Mouse (Mus musculus): ENCODE measurements around the gene Gsg1l2. TPM values are rescaled to one million over a fixed set of nuclear protein-coding genes. Genes with fewer than 3 reads are reported as not detected.

Gsg1l2 gene
- polyA plus RNA-seq (2014; fragmentation: Nextera tagmentation; extraction: Ambion mirVana) = not detected in 2 replicates

- Histone ChIP-seq H3K4me3 (replicated peaks; ENCODE audit: low read depth, low read length) (no peak within 1 kb of the TSS), H3K4me1 (ENCODE audit: control insufficient read depth, insufficient read depth, low read length) (no peaks in the 10 kb centered on the region), H3K36me3 (ENCODE audit: control insufficient read depth, insufficient read depth, low read length) (no peaks in the 10 kb centered on the region), H3K9me3 (ENCODE audit: control insufficient read depth, low read length) (no peaks in the 10 kb centered on the region), H3K9ac (replicated peaks; ENCODE audit: low read length) (no peak within 1 kb of the TSS), H3K27ac (replicated peaks; ENCODE audit: low read depth, low read length) (no peak within 1 kb of the TSS), H3K4me2 (ENCODE audit: low read length) (no peak within 1 kb of the TSS), H3K27me3 (ENCODE audit: control insufficient read depth, insufficient read depth, low read length) (no peaks in the 10 kb centered on the region)
- 83% methylated on average over 12 of the region's 12 CpGs for WGBS
- DNase-seq (no peak), ATAC-seq (ENCODE audit: low FRiP score, low TSS enrichment) (no peak)
Observed at GRCm38 (mm10) chr11:67774379-67774778, at the start of gene Gsg1l2. Gsg1l2 (plus strand) TSS chr11:67774608.

GRCm38 (mm10) chr11:67727095-67727494, 47.3 kb upstream of the Gsg1l2 start:
- ATAC-seq (ENCODE audit: low FRiP score, low TSS enrichment) = no peak
- Histone ChIP-seq H3K9me3 (ENCODE audit: control insufficient read depth, low read length) (no peaks in the 10 kb centered on the region), H3K4me1 (ENCODE audit: control insufficient read depth, insufficient read depth, low read length) (no peaks in the 10 kb centered on the region), H3K9ac (replicated peaks; ENCODE audit: low read length) (no peak overlapping the region), H3K36me3 (ENCODE audit: control insufficient read depth, insufficient read depth, low read length) (no peaks in the 10 kb centered on the region), H3K27ac (replicated peaks; ENCODE audit: low read depth, low read length) (no peak overlapping the region), H3K27me3 (ENCODE audit: control insufficient read depth, insufficient read depth, low read length) (no peaks in the 10 kb centered on the region), H3K4me2 (ENCODE audit: low read length) (no peak overlapping the region), H3K4me3 (replicated peaks; ENCODE audit: low read depth, low read length) (no peak overlapping the region)
- WGBS = 84% methylated on average over 6 of the region's 6 CpGs
- no peak for DNase-seq

GRCm38 (mm10) chr11:67728726-67729125, 45.7 kb upstream of the Gsg1l2 start:
- Histone ChIP-seq H3K36me3 (ENCODE audit: control insufficient read depth, insufficient read depth, low read length) (no peaks in the 10 kb centered on the region), H3K4me3 (replicated peaks; ENCODE audit: low read depth, low read length) (no peak overlapping the region), H3K9me3 (ENCODE audit: control insufficient read depth, low read length) (no peaks in the 10 kb centered on the region), H3K4me2 (ENCODE audit: low read length) (no peak overlapping the region), H3K27ac (replicated peaks; ENCODE audit: low read depth, low read length) (no peak overlapping the region), H3K9ac (replicated peaks; ENCODE audit: low read length) (no peak overlapping the region), H3K4me1 (ENCODE audit: control insufficient read depth, insufficient read depth, low read length) (no peaks in the 10 kb centered on the region), H3K27me3 (ENCODE audit: control insufficient read depth, insufficient read depth, low read length) (no peaks in the 10 kb centered on the region)
- no peak for DNase-seq
- ATAC-seq (ENCODE audit: low FRiP score, low TSS enrichment) = no peak

GRCm38 (mm10) chr11:67731056-67731455, 43.4 kb upstream of the Gsg1l2 start:
- WGBS = 93% methylated on average over 2 of the region's 2 CpGs

GRCm38 (mm10) chr11:67733726-67734125, 40.7 kb upstream of the Gsg1l2 start:
- DNase-seq (no peak), ATAC-seq (ENCODE audit: low FRiP score, low TSS enrichment) (no peak)
- no peaks in the 10 kb centered on the region for H3K9me3 ChIP-seq (ENCODE audit: control insufficient read depth, low read length)
- H3K27ac ChIP-seq (replicated peaks; ENCODE audit: low read depth, low read length) = no peak overlapping the region
- H3K4me1 ChIP-seq (ENCODE audit: control insufficient read depth, insufficient read depth, low read length) = no peaks in the 10 kb centered on the region
- no peak overlapping the region for H3K9ac ChIP-seq (replicated peaks; ENCODE audit: low read length)
- WGBS = 84% methylated on average over 1 of the region's 1 CpGs
- no peak overlapping the region for H3K4me2 ChIP-seq (ENCODE audit: low read length)
- H3K27me3 ChIP-seq (ENCODE audit: control insufficient read depth, insufficient read depth, low read length) = no peaks in the 10 kb centered on the region
- H3K36me3 ChIP-seq (ENCODE audit: control insufficient read depth, insufficient read depth, low read length) = no peaks in the 10 kb centered on the region
- H3K4me3 ChIP-seq (replicated peaks; ENCODE audit: low read depth, low read length) = no peak overlapping the region

More at GRCm38 (mm10) chr11:67731056-67731455, 43.4 kb upstream of the Gsg1l2 start:
- no peaks in the 10 kb centered on the region for H3K36me3 ChIP-seq (ENCODE audit: control insufficient read depth, insufficient read depth, low read length)
- H3K4me3 ChIP-seq (replicated peaks; ENCODE audit: low read depth, low read length) = no peak overlapping the region
- H3K27me3 ChIP-seq (ENCODE audit: control insufficient read depth, insufficient read depth, low read length) = no peaks in the 10 kb centered on the region
- ATAC-seq (ENCODE audit: low FRiP score, low TSS enrichment) = no peak
- H3K9me3 ChIP-seq (ENCODE audit: control insufficient read depth, low read length) = no peaks in the 10 kb centered on the region
- no peaks in the 10 kb centered on the region for H3K4me1 ChIP-seq (ENCODE audit: control insufficient read depth, insufficient read depth, low read length)
- no peak overlapping the region for H3K27ac ChIP-seq (replicated peaks; ENCODE audit: low read depth, low read length)
- no peak for DNase-seq
- no peak overlapping the region for H3K4me2 ChIP-seq (ENCODE audit: low read length)
- no peak overlapping the region for H3K9ac ChIP-seq (replicated peaks; ENCODE audit: low read length)

- H3K4me1 ChIP-seq (ENCODE audit: control insufficient read depth, insufficient read depth, low read length) = no peaks in the 10 kb centered on the region
- H3K36me3 ChIP-seq (ENCODE audit: control insufficient read depth, insufficient read depth, low read length) = no peaks in the 10 kb centered on the region
- H3K9me3 ChIP-seq (ENCODE audit: control insufficient read depth, low read length) = no peaks in the 10 kb centered on the region
- no peak overlapping the region for H3K4me3 ChIP-seq (replicated peaks; ENCODE audit: low read depth, low read length)
- no peak overlapping the region for H3K9ac ChIP-seq (replicated peaks; ENCODE audit: low read length)
- DNase-seq = no peak
- no peak overlapping the region for H3K4me2 ChIP-seq (ENCODE audit: low read length)
- 84% methylated on average over 3 of the region's 3 CpGs for WGBS
- H3K27ac ChIP-seq (replicated peaks; ENCODE audit: low read depth, low read length) = no peak overlapping the region
- ATAC-seq (ENCODE audit: low FRiP score, low TSS enrichment) = no peak
- no peaks in the 10 kb centered on the region for H3K27me3 ChIP-seq (ENCODE audit: control insufficient read depth, insufficient read depth, low read length)
Observed at GRCm38 (mm10) chr11:67734597-67734996, 39.8 kb upstream of the Gsg1l2 start.

- Histone ChIP-seq H3K9ac (replicated peaks; ENCODE audit: low read length) (no peak overlapping the region), H3K4me3 (replicated peaks; ENCODE audit: low read depth, low read length) (no peak overlapping the region), H3K36me3 (ENCODE audit: control insufficient read depth, insufficient read depth, low read length) (no peaks in the 10 kb centered on the region), H3K4me2 (ENCODE audit: low read length) (no peak overlapping the region), H3K27me3 (ENCODE audit: control insufficient read depth, insufficient read depth, low read length) (no peaks in the 10 kb centered on the region), H3K4me1 (ENCODE audit: control insufficient read depth, insufficient read depth, low read length) (no peaks in the 10 kb centered on the region), H3K9me3 (ENCODE audit: control insufficient read depth, low read length) (no peaks in the 10 kb centered on the region), H3K27ac (replicated peaks; ENCODE audit: low read depth, low read length) (no peak overlapping the region)
- 90% methylated on average over 6 of the region's 6 CpGs for WGBS
- ATAC-seq (ENCODE audit: low FRiP score, low TSS enrichment) (no peak), DNase-seq (no peak)
Observed at GRCm38 (mm10) chr11:67738345-67738744, 36.1 kb upstream of the Gsg1l2 start.

- Histone ChIP-seq H3K9me3 (ENCODE audit: control insufficient read depth, low read length) (no peaks in the 10 kb centered on the region), H3K36me3 (ENCODE audit: control insufficient read depth, insufficient read depth, low read length) (no peaks in the 10 kb centered on the region), H3K27ac (replicated peaks; ENCODE audit: low read depth, low read length) (no peak overlapping the region), H3K27me3 (ENCODE audit: control insufficient read depth, insufficient read depth, low read length) (no peaks in the 10 kb centered on the region), H3K4me3 (replicated peaks; ENCODE audit: low read depth, low read length) (no peak overlapping the region), H3K4me2 (ENCODE audit: low read length) (no peak overlapping the region), H3K9ac (replicated peaks; ENCODE audit: low read length) (no peak overlapping the region), H3K4me1 (ENCODE audit: control insufficient read depth, insufficient read depth, low read length) (no peaks in the 10 kb centered on the region)
- no peak for DNase-seq
- no peak for ATAC-seq (ENCODE audit: low FRiP score, low TSS enrichment)
- WGBS = 91% methylated on average over 5 of the region's 5 CpGs
Observed at GRCm38 (mm10) chr11:67738846-67739490, 35.4 kb upstream of the Gsg1l2 start.

GRCm38 (mm10) chr11:67741569-67741968, 32.8 kb upstream of the Gsg1l2 start:
- Histone ChIP-seq H3K4me2 (ENCODE audit: low read length) (no peak overlapping the region), H3K27me3 (ENCODE audit: control insufficient read depth, insufficient read depth, low read length) (no peaks in the 10 kb centered on the region), H3K9ac (replicated peaks; ENCODE audit: low read length) (no peak overlapping the region), H3K27ac (replicated peaks; ENCODE audit: low read depth, low read length) (no peak overlapping the region), H3K4me3 (replicated peaks; ENCODE audit: low read depth, low read length) (no peak overlapping the region), H3K36me3 (ENCODE audit: control insufficient read depth, insufficient read depth, low read length) (no peaks in the 10 kb centered on the region), H3K4me1 (ENCODE audit: control insufficient read depth, insufficient read depth, low read length) (no peaks in the 10 kb centered on the region), H3K9me3 (ENCODE audit: control insufficient read depth, low read length) (no peaks in the 10 kb centered on the region)
- no peak for DNase-seq
- ATAC-seq (ENCODE audit: low FRiP score, low TSS enrichment) = no peak

Measured in midbrain, embryonic 14.5 days (tissue).